Mouse (Mus musculus) ES-E14 (cell line): ENCODE measurements around the gene Ankmy2.

Experiments
- CHD2 ChIP-seq: IDR thresholded peaks from 2 replicates; pipeline ENCODE4 v1.6.1; 2014; ENCODE audit warnings: mild to moderate bottlenecking, low read depth, low read length, inconsistent platforms
- HCFC1 ChIP-seq: IDR thresholded peaks from 2 replicates; pipeline ENCODE4 v1.6.1; 2012; ENCODE audit warnings: low read length, inconsistent platforms, borderline replicate concordance; ENCODE audit not compliant: insufficient read depth
- MAFK ChIP-seq: IDR thresholded peaks from 2 replicates; pipeline ENCODE4 v1.6.1; 2014; ENCODE audit warnings: mild to moderate bottlenecking, low read depth, low read length, inconsistent platforms; ENCODE audit not compliant: insufficient read depth

DNA sequence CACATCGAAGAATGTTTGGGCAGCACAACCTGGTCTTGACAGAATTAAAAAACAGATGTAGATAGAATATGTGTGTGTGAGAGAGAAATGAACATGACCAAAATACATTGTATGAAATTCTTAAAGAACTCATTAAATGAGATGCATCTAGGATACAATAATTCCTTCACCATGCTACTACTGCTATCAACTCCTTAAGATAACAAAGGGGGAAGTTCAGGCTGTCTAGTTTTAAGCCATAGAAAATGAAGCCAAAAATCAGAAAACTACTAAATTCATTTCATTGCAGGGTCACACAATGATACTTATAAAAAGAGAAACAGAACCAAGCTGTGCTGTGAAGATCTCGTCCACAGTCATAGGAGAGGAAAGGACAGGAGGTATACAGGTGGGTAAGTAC is 24.7 kb upstream of the Ankmy2 start:
- no peak for TF ChIP-seq CHD2
- no peak for TF ChIP-seq MAFK
- no peak for TF ChIP-seq HCFC1
